Mouse (Mus musculus) liver, adult 2 months (tissue): ENCODE measurements around the gene Ccnk.

Source experiments
- CTCF ChIP-seq: fragments of 200-500 bp; IDR thresholded peaks from 2 replicates; pipeline ENCODE4 v1.5.1; 2011; ENCODE audit warnings: low read depth, low read length, control low read depth
- POLR2A ChIP-seq: fragments of 200-500 bp; IDR thresholded peaks from 2 replicates; pipeline ENCODE4 v1.6.1; 2011; ENCODE audit warnings: low read length, control low read depth; ENCODE audit not compliant: insufficient read depth; ENCODE audit errors: extremely low read depth

- peak; percentile 77 for TF ChIP-seq CTCF
- no peak for TF ChIP-seq POLR2A
Measured at GRCm38 (mm10) chr12:108217572-108217971, 38.2 kb downstream of the Ccnk start.
